Comparison of ENCODE assay signal across 8 mouse cellular contexts in the genomic region with DNA sequence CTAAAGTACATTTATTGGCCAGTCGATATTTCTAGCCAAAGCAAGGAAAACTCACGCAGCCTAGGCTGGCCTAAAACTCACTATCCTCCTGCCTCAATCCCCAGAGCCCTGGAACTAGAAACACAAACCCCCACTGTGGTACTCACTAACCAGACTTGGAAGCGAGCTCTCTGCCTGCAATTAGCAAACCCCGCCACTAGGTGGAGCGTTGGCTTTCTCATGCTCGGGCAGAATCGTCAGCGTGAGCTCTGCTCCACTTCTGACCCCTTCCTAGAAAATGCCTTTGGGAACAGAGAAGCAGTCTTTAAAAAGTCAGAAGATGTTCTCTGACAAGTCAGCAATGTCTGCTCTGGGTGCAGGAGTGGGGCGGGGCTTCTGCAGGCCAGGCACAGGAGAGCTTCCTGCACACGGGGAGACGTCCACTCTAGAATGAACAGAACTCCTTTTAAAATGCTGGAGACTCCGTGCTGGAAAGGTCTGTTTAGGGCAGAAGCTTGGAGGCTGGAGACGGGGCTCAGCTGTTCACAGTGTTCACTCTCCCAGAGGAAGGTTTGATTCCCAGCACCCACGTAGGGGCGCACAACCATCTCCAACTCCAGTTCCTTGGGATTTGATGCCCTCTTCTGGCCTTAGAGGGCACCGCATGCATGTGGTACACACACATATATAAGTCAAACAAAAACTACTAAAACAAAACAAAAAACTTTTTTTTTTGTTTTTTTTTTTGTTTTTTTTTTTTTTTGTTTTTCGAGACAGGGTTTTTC. TPM values are rescaled to one million over a fixed set of nuclear protein-coding genes. Genes with fewer than 3 reads are reported as not detected.
A peak's percentile ranks its signal among the peaks of the same experiment; 100 is the strongest.
DNase-seq lines count a peak whose midpoint lies in the region; ATAC-seq and TF ChIP-seq lines count a peak whose summit lies in the region.

No protein-coding gene starts in this region.

- H3K36me3 ChIP-seq in liver, embryonic 12.5 days = no peaks in the 10 kb centered on the region

- WGBS in liver, embryonic 12.5 days (ENCODE audit: insufficient replicate concordance) = 64% methylated on average over 17 of the region's 17 CpGs
- WGBS in bone marrow, adult 2 months = 78% methylated on average over 17 of the region's 17 CpGs

- peak; percentile 72 for TF ChIP-seq CTCF in bone marrow, adult 2 months (IDR thresholded peaks at IDR 0.05; ENCODE audit: control insufficient read depth, insufficient read depth, low read length)

- no peak overlapping the region for H3K4me3 ChIP-seq in liver, embryonic 12.5 days
- H3K4me3 ChIP-seq in bone marrow, adult 2 months (replicated peaks; ENCODE audit: control insufficient read depth, low read depth, low read length) = no peak overlapping the region

- ATAC-seq in liver, embryonic 12.5 days = no peak

- H3K27me3 ChIP-seq in liver, embryonic 12.5 days (replicated peaks) = peaks cover 7% of the 10 kb centered on the region

- no peak overlapping the region for H3K27ac ChIP-seq in liver, embryonic 12.5 days
- H3K27ac ChIP-seq in bone marrow, adult 2 months (ENCODE audit: control insufficient read depth, insufficient read depth, low read depth, low read length, poor library complexity) = no peak overlapping the region

- no peak overlapping the region for H3K9ac ChIP-seq in liver, embryonic 12.5 days

- peaks cover 6% of the 10 kb centered on the region; the same call in 1 of the 2 replicates for H3K9me3 ChIP-seq in liver, embryonic 12.5 days (replicated peaks)

- no peak overlapping the region for H3K4me2 ChIP-seq in liver, embryonic 12.5 days

- TF ChIP-seq POLR2A in bone marrow, adult 2 months (IDR thresholded peaks at IDR 0.05; ENCODE audit: borderline replicate concordance, control insufficient read depth, low read depth, low read length) = no peak

- DNase-seq in embryo, embryonic 10 days (ENCODE audit: low spot score) = peak; percentile 57
- DNase-seq in embryo, embryonic 11 days = no peak
- peak; percentile 46 for DNase-seq in liver
- DNase-seq in lung, postnatal 14 days = peak; percentile 69
- peak; percentile 85 for DNase-seq in thymus, postnatal 4 days
- no peak for DNase-seq in ovary, postnatal 36 days (ENCODE audit: low spot score)

- peaks cover 11% of the 10 kb centered on the region; the same call in 1 of the 2 replicates for H3K4me1 ChIP-seq in liver, embryonic 12.5 days
- no peaks in the 10 kb centered on the region; the same call in 1 of the 2 replicates for H3K4me1 ChIP-seq in bone marrow, adult 2 months (ENCODE audit: control insufficient read depth, insufficient read depth, low read length)

RNA-seq across cellular contexts. Expression of a gene that starts 8.8 kb away (rescaled TPM):
- 9.0 and 9.1 TPM in 2 replicates for polyA plus RNA-seq in liver, embryonic 12.5 days (2016; fragmentation: Nextera tagmentation; extraction: Ambion mirVana)
- 7.8 and 20.2 TPM in 2 replicates for polyA plus RNA-seq in bone marrow, adult 2 months (2011; ENCODE audit: insufficient read depth, insufficient read length, low replicate concordance, missing spikeins)

Comparison
In these comparisons a context has a peak if more than half of its experiments do, and no peak if none do; other contexts are left out.
1. DNase-seq: peak in embryo, embryonic 10 days (single experiment), liver (single experiment), lung, postnatal 14 days (single experiment) and thymus, postnatal 4 days (single experiment); none in embryo, embryonic 11 days (single experiment) and ovary, postnatal 36 days (single experiment).